Mouse (Mus musculus) spleen, adult 2 months (tissue): ENCODE measurements around the gene Chrna5.

ENCODE experiments used
- CTCF ChIP-seq: fragments of 200-500 bp; IDR thresholded peaks from 2 replicates; pipeline ENCODE4 v1.5.1; 2011; ENCODE audit warnings: mild to moderate bottlenecking, inconsistent platforms; ENCODE audit not compliant: insufficient read depth, insufficient read length, insufficient replicate concordance; ENCODE audit errors: extremely low read depth
- POLR2A ChIP-seq: fragments of 200-500 bp; IDR thresholded peaks from 2 replicates; pipeline ENCODE4 v1.6.1; 2011; ENCODE audit warnings: low read depth, low read length, inconsistent platforms

- no peak for TF ChIP-seq POLR2A
- no peak for TF ChIP-seq CTCF
These were observed 63.0 kb downstream of the Chrna5 start for GRCm38 (mm10) chr9:55043688-55044087.
